Mouse (Mus musculus): ENCODE measurements around the gene Cyb561d1.

GRCm38 (mm10) chr3:108210771-108211139, 9.7 kb upstream of the Cyb561d1 start, which contains the start of gene Atxn7l2:
- no peak for TF ChIP-seq CTCF (IDR thresholded peaks at IDR 0.05; ENCODE audit: insufficient read depth, low read length)
- TF ChIP-seq POLR2A (IDR thresholded peaks at IDR 0.05; ENCODE audit: borderline replicate concordance, extremely low read depth, low read depth, low read length) = no peak

Data from lung, adult 2 months (tissue).